Mouse (Mus musculus) heart, postnatal 0 days (tissue): ENCODE results near the gene Ifi208.

Source experiments
- CTCF ChIP-seq: IDR thresholded peaks from 2 replicates; pipeline ENCODE4 v1.5.1; 2016; ENCODE audit warnings: antibody characterized with exemption, control low read depth, low read depth
- EP300 ChIP-seq: IDR thresholded peaks from 2 replicates; pipeline ENCODE4 v1.6.1; 2016; ENCODE audit warnings: antibody characterized with exemption, low read depth

GRCm38 (mm10) chr1:173733219-173733618 lies 59.7 kb downstream of the Ifi208 start:
- no peak for TF ChIP-seq CTCF
- no peak for TF ChIP-seq EP300
